Mouse (Mus musculus) bone marrow macrophage, adult 2 months (primary cell): ENCODE results near the gene Elovl2.

Source experiments
- CTCF ChIP-seq: IDR thresholded peaks from 2 replicates; pipeline ENCODE4 v1.5.1; 2012; ENCODE audit warnings: low read depth, mild to moderate bottlenecking, low read length, moderate library complexity
- POLR2A ChIP-seq: IDR thresholded peaks from 2 replicates; pipeline ENCODE4 v1.6.1; 2012; ENCODE audit warnings: mild to moderate bottlenecking, low read depth, low read length, borderline replicate concordance

- TF ChIP-seq POLR2A (no peak), CTCF (no peak)
These were observed 37.6 kb upstream of the Elovl2 start for GRCm38 (mm10) chr13:41257851-41258250.
